Mouse (Mus musculus): ENCODE data around the gene Dmbx1. TPM values are rescaled to one million over a fixed set of nuclear protein-coding genes. Genes with fewer than 3 reads are reported as not detected.

The Dmbx1 gene
- polyA plus RNA-seq, 1 experiment, result 0.02 TPM

GRCm38 (mm10) chr4:115938276-115939160 is 1.2 kb downstream of the Dmbx1 start:
- Histone ChIP-seq H3K4me3 (ENCODE audit: insufficient read depth, poor library complexity, severe bottlenecking) (no peak overlapping the region), H3K36me3 (ENCODE audit: control insufficient read depth, insufficient read depth) (no peaks in the 10 kb centered on the region), H3K79me3 (ENCODE audit: low read depth) (no peaks in the 10 kb centered on the region), H3ac (ENCODE audit: control insufficient read depth, insufficient read length, low read depth) (no peak overlapping the region), H3K79me2 (ENCODE audit: control insufficient read depth, insufficient read depth) (no peaks in the 10 kb centered on the region), H3K27me3 (ENCODE audit: control insufficient read depth, insufficient read depth, insufficient read length) (peaks cover 95% of the 10 kb centered on the region)
- TF ChIP-seq CTCF (IDR thresholded peaks at IDR 0.05; ENCODE audit: control insufficient read depth, insufficient read depth, insufficient read length) (no peak), MYOD1 (IDR thresholded peaks at IDR 0.05; ENCODE audit: control insufficient read depth, insufficient read length, low read depth) (no peak), FOSL1 (IDR thresholded peaks at IDR 0.05; ENCODE audit: insufficient read depth, low read length, poor library complexity, severe bottlenecking) (no peak), MAX (IDR thresholded peaks at IDR 0.05) (no peak), MYOG (IDR thresholded peaks at IDR 0.05; ENCODE audit: control insufficient read depth, extremely low read depth, insufficient read length) (no peak), USF1 (IDR thresholded peaks at IDR 0.05; ENCODE audit: low read depth) (no peak), CEBPB (IDR thresholded peaks at IDR 0.05; ENCODE audit: low read depth) (no peak)

GRCm38 (mm10) chr4:115937061-115937976 is 2.4 kb downstream of the Dmbx1 start:
- no peaks in the 10 kb centered on the region for H3K79me2 ChIP-seq (ENCODE audit: control insufficient read depth, insufficient read depth)
- no peaks in the 10 kb centered on the region for H3K79me3 ChIP-seq (ENCODE audit: low read depth)
- H3K4me3 ChIP-seq (ENCODE audit: insufficient read depth, poor library complexity, severe bottlenecking), result no peak overlapping the region
- no peak overlapping the region for H3ac ChIP-seq (ENCODE audit: control insufficient read depth, insufficient read length, low read depth)
- H3K27me3 ChIP-seq (ENCODE audit: control insufficient read depth, insufficient read depth, insufficient read length), result peaks cover 97% of the 10 kb centered on the region
- no peaks in the 10 kb centered on the region for H3K36me3 ChIP-seq (ENCODE audit: control insufficient read depth, insufficient read depth)
- TF ChIP-seq MYOG (IDR thresholded peaks at IDR 0.05; ENCODE audit: control insufficient read depth, extremely low read depth, insufficient read length), result no peak

GRCm38 (mm10) chr4:115936646-115937045 is 3.1 kb downstream of the Dmbx1 start:
- Histone ChIP-seq H3K4me3 (ENCODE audit: insufficient read depth, poor library complexity, severe bottlenecking) (no peak overlapping the region), H3K36me3 (ENCODE audit: control insufficient read depth, insufficient read depth) (no peaks in the 10 kb centered on the region), H3K79me2 (ENCODE audit: control insufficient read depth, insufficient read depth) (no peaks in the 10 kb centered on the region), H3K79me3 (ENCODE audit: low read depth) (no peaks in the 10 kb centered on the region), H3ac (ENCODE audit: control insufficient read depth, insufficient read length, low read depth) (no peak overlapping the region), H3K27me3 (ENCODE audit: control insufficient read depth, insufficient read depth, insufficient read length) (peaks cover 91% of the 10 kb centered on the region)
- TF ChIP-seq MYOD1 (IDR thresholded peaks at IDR 0.05; ENCODE audit: control insufficient read depth, insufficient read length, low read depth), result no peak
- no peak for TF ChIP-seq FOSL1 (IDR thresholded peaks at IDR 0.05; ENCODE audit: insufficient read depth, low read length, poor library complexity, severe bottlenecking)
- TF ChIP-seq MYOG (IDR thresholded peaks at IDR 0.05; ENCODE audit: control insufficient read depth, extremely low read depth, insufficient read length), result no peak
- TF ChIP-seq CTCF (IDR thresholded peaks at IDR 0.05; ENCODE audit: control insufficient read depth, insufficient read depth, insufficient read length), result no peak
- no peak for TF ChIP-seq USF1 (IDR thresholded peaks at IDR 0.05; ENCODE audit: low read depth)
- no peak for TF ChIP-seq CEBPB (IDR thresholded peaks at IDR 0.05; ENCODE audit: low read depth)
- no peak for TF ChIP-seq MAX (IDR thresholded peaks at IDR 0.05)

- H3K36me3 ChIP-seq (ENCODE audit: control insufficient read depth, insufficient read depth), result no peaks in the 10 kb centered on the region
- no peak overlapping the region for H3K4me3 ChIP-seq (ENCODE audit: insufficient read depth, poor library complexity, severe bottlenecking)
- H3K79me2 ChIP-seq (ENCODE audit: control insufficient read depth, insufficient read depth), result no peaks in the 10 kb centered on the region
- H3K27me3 ChIP-seq (ENCODE audit: control insufficient read depth, insufficient read depth, insufficient read length), result peaks cover 84% of the 10 kb centered on the region
- H3ac ChIP-seq (ENCODE audit: control insufficient read depth, insufficient read length, low read depth), result no peak overlapping the region
- H3K79me3 ChIP-seq (ENCODE audit: low read depth), result no peaks in the 10 kb centered on the region
- TF ChIP-seq FOSL1 (IDR thresholded peaks at IDR 0.05; ENCODE audit: insufficient read depth, low read length, poor library complexity, severe bottlenecking) (no peak), CTCF (IDR thresholded peaks at IDR 0.05; ENCODE audit: control insufficient read depth, insufficient read depth, insufficient read length) (no peak), MYOG (IDR thresholded peaks at IDR 0.05; ENCODE audit: control insufficient read depth, extremely low read depth, insufficient read length) (no peak), USF1 (IDR thresholded peaks at IDR 0.05; ENCODE audit: low read depth) (no peak), MYOD1 (IDR thresholded peaks at IDR 0.05; ENCODE audit: control insufficient read depth, insufficient read length, low read depth) (no peak), CEBPB (IDR thresholded peaks at IDR 0.05; ENCODE audit: low read depth) (no peak), MAX (IDR thresholded peaks at IDR 0.05) (no peak)
These were observed 3.7 kb downstream of the Dmbx1 start for GRCm38 (mm10) chr4:115935835-115936581.

GRCm38 (mm10) chr4:115931556-115932088 is 8.1 kb downstream of the Dmbx1 start:
- no peak for TF ChIP-seq FOSL1 (IDR thresholded peaks at IDR 0.05; ENCODE audit: insufficient read depth, low read length, poor library complexity, severe bottlenecking)
- TF ChIP-seq MAX (IDR thresholded peaks at IDR 0.05), result no peak
- no peak for TF ChIP-seq CEBPB (IDR thresholded peaks at IDR 0.05; ENCODE audit: low read depth)
- TF ChIP-seq MYOD1 (IDR thresholded peaks at IDR 0.05; ENCODE audit: control insufficient read depth, insufficient read length, low read depth), result no peak
- TF ChIP-seq MYOG (IDR thresholded peaks at IDR 0.05; ENCODE audit: control insufficient read depth, extremely low read depth, insufficient read length), result no peak
- TF ChIP-seq USF1 (IDR thresholded peaks at IDR 0.05; ENCODE audit: low read depth), result no peak
- TF ChIP-seq CTCF (IDR thresholded peaks at IDR 0.05; ENCODE audit: control insufficient read depth, insufficient read depth, insufficient read length), result no peak
- Histone ChIP-seq H3K36me3 (ENCODE audit: control insufficient read depth, insufficient read depth) (no peaks in the 10 kb centered on the region), H3K79me2 (ENCODE audit: control insufficient read depth, insufficient read depth) (no peaks in the 10 kb centered on the region), H3K79me3 (ENCODE audit: low read depth) (no peaks in the 10 kb centered on the region), H3ac (ENCODE audit: control insufficient read depth, insufficient read length, low read depth) (no peak overlapping the region), H3K4me3 (ENCODE audit: insufficient read depth, poor library complexity, severe bottlenecking) (no peak overlapping the region), H3K27me3 (ENCODE audit: control insufficient read depth, insufficient read depth, insufficient read length) (peaks cover 52% of the 10 kb centered on the region)

Data from C2C12 (cell line).